Mouse (Mus musculus): ENCODE measurements around the gene Dock4. TPM values are rescaled to one million over a fixed set of nuclear protein-coding genes. Genes with fewer than 3 reads are reported as not detected.

Gene Dock4
- total RNA-seq, 2 experiments from 2014 or later = 13.9 to 14.8 TPM

DNA sequence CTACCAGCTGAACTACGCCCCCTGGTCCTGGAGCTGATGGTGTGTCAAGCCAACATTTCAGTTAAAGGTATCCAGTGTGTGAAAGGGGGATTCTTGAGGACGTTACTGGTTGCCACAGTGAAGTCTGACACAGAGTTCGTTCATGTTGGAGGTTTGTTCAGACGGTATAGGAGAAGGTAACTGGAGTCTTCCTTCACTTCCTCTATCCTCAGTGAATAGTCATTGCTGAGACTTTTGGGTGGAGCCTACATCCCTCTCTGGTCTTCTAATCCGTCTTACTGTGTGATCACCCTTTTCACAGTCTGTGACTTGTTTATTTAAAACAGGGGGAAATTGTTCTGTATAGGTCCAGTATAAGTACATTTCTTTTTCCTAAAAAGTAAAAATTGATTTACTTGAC is 23.3 kb downstream of the Dock4 start:
- DNase-seq = no peak
- no peak overlapping the region for H3K4me3 ChIP-seq
- intact Hi-C loops (cut with DNase I) = no loop called here
- no peak for TF ChIP-seq CTCF (IDR thresholded peaks at IDR 0.05)
- no peak overlapping the region for H3K27ac ChIP-seq

GRCm38 (mm10) chr12:40471649-40472399 is 26.1 kb downstream of the Dock4 start:
- H3K4me3 ChIP-seq = peak overlapping the region; percentile 58
- H3K27ac ChIP-seq = peak overlapping the region; percentile 71
- TF ChIP-seq CTCF (IDR thresholded peaks at IDR 0.05) = no peak
- DNase-seq = no peak
- intact Hi-C loops (cut with DNase I) = no loop called here

GRCm38 (mm10) chr12:40473709-40474108 is 28.0 kb downstream of the Dock4 start:
- H3K4me3 ChIP-seq = no peak overlapping the region
- intact Hi-C loops (cut with DNase I) = no loop called here
- TF ChIP-seq CTCF (IDR thresholded peaks at IDR 0.05) = no peak
- peak overlapping the region; percentile 49; the same call in 1 of the 2 replicates for H3K27ac ChIP-seq
- no peak for DNase-seq

DNA sequence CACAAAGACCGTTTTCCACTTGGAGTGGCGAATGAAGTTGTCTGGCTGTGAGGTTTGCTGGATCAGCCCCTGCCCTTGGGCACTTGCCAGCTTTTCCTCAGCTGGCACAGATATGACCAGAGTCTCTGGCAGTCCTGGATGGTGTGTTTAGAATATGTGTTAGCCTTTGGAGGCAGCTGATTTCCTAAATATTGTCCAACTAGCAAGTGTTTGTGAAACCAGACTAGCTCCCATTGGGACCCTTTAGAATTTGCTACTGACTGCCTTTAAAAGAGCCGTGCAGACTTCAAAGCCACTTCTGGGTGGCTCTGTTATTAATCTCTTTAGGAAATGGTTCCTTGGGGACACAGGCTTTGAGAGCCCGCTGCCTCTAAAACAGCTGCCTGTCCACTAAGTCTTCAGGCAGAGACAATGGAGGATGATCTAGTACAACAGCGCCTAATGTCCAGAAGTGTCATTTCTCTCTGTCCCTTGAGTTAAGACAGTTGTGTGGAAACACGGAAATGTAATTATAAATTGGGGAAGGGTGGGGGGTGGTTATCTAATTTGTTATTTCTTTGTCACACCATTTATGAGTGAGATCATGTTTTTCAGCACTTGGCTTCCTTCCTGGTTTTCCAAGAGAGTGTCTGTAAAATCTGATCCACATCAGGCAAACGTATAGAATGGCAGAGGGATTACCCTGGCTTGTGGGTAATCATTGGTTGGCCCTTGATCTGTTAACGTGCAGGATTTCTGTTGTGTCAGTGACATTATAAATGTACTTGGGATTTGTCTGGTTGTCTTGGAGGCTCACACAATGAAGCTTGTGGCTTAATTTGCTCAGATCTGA is 32.1 kb downstream of the Dock4 start:
- Histone ChIP-seq H3K27ac (peak overlapping the region; percentile 28; the same call in 1 of the 2 replicates), H3K4me3 (0 out of 2 replicates have a peak overlapping the region, but pooled peaks have one; percentile 28)
- TF ChIP-seq CTCF (IDR thresholded peaks at IDR 0.05) = no peak
- peak; percentile 45 for DNase-seq
- intact Hi-C loops (cut with DNase I) = no loop called here

- intact Hi-C loops (cut with DNase I) = no loop called here
- no peak overlapping the region for H3K4me3 ChIP-seq
- TF ChIP-seq CTCF (IDR thresholded peaks at IDR 0.05) = no peak
- no peak for DNase-seq
- peak overlapping the region; percentile 52 for H3K27ac ChIP-seq
Measured at GRCm38 (mm10) chr12:40484224-40484623, 38.5 kb downstream of the Dock4 start.

DNA sequence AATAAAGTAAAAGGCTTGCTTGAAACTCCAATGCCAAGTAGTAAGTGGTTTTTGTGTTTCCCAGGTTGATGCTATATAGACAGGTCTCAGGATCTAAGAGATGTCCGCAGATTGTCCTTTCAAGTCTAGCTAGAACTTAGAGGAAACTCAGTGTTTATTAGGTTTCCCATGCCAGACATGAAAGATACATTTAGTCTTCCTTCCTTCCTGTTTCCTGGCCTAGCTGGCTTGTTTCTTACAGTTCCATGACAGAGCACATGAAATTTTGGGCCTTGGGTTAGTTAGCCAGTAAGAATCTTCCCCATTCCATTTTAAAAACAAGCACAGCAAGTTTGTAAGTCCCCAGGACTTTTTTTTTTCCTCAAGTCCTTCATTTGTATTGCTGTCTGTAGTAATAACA is 39.5 kb downstream of the Dock4 start:
- intact Hi-C loops (cut with DNase I) = no loop called here
- Histone ChIP-seq H3K27ac (peak overlapping the region; percentile 44; the same call in 1 of the 2 replicates), H3K4me3 (no peak overlapping the region)
- DNase-seq = no peak
- TF ChIP-seq CTCF (IDR thresholded peaks at IDR 0.05) = no peak

DNA sequence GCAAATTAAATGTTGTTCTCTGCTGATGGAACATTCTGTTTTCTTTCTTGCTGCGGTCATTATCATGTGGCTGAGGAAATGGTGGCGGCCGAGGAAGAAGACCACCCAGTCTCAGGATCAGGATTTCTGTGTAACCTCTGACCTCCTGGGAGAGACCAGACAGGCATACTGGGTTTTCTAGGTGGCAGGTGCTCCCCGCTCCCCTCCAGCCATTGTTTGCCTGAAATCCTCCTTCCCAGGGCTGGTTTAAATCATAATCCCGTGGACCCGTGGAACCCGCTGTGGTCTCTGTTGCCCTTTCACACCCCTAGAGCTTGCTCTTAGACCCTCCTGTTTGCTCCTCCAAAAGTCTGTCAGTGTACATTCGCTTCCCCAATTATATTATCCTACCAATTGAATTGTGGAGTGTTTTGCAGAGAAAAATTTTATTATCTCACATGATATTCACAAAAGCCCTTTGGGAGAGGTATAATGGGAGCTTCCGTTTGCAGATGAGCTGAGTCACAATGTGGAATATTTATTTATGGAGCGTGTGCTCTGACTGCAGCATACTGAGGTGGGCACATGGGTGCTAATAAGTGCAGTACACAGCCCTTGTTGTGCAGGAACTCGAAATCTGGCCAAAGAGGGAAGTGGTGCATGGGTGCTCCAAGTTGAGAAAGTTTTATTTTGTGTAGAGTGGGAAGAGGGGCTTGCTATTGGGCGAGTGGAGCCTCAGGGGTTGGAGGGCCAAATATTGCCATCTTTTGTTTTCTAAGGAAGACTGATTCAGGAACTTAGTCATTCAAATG is 40.5 kb downstream of the Dock4 start:
- intact Hi-C loops (cut with DNase I) = no loop called here
- Histone ChIP-seq H3K4me3 (no peak overlapping the region), H3K27ac (no peak overlapping the region)
- DNase-seq = no peak
- TF ChIP-seq CTCF (IDR thresholded peaks at IDR 0.05) = no peak

DNA sequence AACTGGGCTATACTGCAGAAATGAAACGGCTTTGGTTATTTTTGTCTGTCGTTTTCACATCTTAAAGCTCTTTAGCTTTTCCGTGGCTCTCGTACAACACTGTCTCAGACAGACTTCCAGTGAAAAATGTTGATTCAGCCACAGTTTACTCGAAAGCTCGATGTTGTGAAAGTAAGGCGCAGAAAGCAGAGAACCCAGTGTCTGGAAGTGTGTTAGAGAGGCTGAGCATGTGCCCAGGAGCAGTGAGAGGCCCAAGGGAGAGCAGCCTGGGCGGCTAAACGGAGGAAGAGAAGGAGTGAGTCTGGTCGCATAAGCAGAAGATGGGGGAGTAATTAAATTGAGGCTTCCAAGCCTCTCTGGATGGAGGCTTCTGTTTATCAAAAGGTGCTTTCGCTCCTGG is 50.6 kb downstream of the Dock4 start:
- Histone ChIP-seq H3K27ac (peak overlapping the region; percentile 31; the same call in 1 of the 2 replicates), H3K4me3 (no peak overlapping the region)
- no peak for DNase-seq
- no peak for TF ChIP-seq CTCF (IDR thresholded peaks at IDR 0.05)
- intact Hi-C loops (cut with DNase I) = no loop called here

DNA sequence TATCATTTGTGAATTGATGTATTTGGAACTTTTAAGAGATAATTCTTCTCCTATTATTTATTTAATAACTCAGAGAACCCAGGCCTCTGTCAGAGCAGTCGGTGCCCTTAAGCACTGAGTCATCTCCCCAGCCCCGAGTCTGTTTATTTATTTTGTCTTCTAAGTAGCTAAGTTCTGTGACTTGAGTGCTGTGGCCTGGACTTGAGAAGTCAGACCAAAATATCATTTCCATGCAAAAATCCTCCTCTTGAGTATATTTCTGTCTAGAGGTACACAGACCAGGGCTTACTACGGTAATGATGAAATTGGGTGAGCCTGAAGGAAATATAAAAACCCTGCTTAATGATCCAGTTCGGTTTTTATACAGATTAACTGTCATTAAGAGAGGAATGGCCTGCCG is 52.1 kb downstream of the Dock4 start:
- TF ChIP-seq CTCF (IDR thresholded peaks at IDR 0.05) = no peak
- DNase-seq = no peak
- no peak overlapping the region for H3K4me3 ChIP-seq
- intact Hi-C loops (cut with DNase I) = loop anchor here (2.0 kb wide), 2 partner anchors 51 to 241 kb away; no protein-coding TSS in a partner anchor
- peak overlapping the region; percentile 91 for H3K27ac ChIP-seq

DNA sequence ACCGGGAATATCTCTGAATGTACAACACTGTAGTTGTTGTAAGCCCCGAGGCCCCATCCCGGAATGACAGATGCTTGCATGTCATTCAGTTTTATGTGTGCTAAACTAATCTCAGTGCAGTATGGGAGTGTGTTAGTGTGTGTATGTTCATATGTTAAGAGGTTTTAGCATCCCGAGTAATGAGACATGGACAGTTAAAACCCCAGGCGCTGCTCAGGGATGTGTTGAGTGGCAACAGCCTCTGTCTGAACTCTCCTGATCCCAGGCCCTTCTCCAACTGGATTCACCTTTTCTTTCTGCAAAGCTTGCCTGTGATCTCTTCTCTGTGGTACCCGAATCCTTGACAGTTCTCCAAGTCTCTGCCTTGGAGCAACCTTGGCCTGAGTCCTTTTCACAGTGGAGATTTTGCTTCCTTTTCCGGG is 52.5 kb downstream of the Dock4 start:
- intact Hi-C loops (cut with DNase I) = loop anchor here (2.0 kb wide), 2 partner anchors 51 to 241 kb away; no protein-coding TSS in a partner anchor
- no peak for TF ChIP-seq CTCF (IDR thresholded peaks at IDR 0.05)
- DNase-seq = no peak
- H3K4me3 ChIP-seq = no peak overlapping the region
- H3K27ac ChIP-seq = peak overlapping the region; percentile 91

DNA sequence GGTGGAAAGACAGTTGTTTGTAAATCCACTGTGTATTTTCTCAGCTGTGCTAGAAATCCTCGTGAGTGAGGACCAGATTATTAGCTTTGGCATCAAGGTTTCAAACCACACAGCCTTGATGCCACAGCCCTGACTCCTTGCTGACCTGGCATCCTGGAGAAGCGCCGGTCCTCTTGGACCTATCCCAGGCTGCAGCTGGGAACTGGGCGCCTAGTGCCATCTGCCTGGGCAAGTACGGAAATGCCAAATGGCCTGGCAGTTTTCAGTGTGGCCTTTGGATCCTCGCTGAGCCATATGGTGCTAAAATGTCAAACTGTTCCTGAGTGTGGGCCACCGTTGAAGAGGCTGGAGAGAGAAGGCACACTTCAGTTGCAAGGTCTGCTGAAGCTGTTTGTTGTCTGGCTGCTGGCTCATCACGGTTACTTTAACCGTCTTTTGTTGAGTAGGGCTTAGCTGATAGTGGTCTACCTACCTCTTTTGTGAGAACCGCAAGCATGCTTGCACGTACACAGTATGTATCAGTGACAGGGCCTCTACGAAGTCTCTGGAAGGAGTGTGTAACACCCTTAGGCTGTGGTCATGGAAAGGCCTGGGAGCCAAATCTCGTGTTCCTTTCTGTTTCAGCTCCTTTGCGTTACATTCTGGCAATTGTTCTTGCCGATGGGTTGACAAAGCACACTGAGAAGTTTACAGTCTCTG is 53.3 kb downstream of the Dock4 start:
- intact Hi-C loops (cut with DNase I) = loop anchor here (2.0 kb wide), 2 partner anchors 52 to 242 kb away; no protein-coding TSS in a partner anchor
- Histone ChIP-seq H3K27ac (peak overlapping the region; percentile 91), H3K4me3 (peak overlapping the region; percentile 48)
- DNase-seq = peak; percentile 91
- TF ChIP-seq CTCF (IDR thresholded peaks at IDR 0.05) = peak; percentile 60

Measured in gastrocnemius, adult 2 months (tissue).